Mouse (Mus musculus): Measurements from ENCODE around the gene Lzts2. TPM values are rescaled to one million over a fixed set of nuclear protein-coding genes. Genes with fewer than 3 reads are reported as not detected.

Lzts2 gene
- polyA plus RNA-seq (2016; fragmentation: Nextera tagmentation; extraction: Ambion mirVana) = 47.9 and 52.4 TPM in 2 replicates

DNA sequence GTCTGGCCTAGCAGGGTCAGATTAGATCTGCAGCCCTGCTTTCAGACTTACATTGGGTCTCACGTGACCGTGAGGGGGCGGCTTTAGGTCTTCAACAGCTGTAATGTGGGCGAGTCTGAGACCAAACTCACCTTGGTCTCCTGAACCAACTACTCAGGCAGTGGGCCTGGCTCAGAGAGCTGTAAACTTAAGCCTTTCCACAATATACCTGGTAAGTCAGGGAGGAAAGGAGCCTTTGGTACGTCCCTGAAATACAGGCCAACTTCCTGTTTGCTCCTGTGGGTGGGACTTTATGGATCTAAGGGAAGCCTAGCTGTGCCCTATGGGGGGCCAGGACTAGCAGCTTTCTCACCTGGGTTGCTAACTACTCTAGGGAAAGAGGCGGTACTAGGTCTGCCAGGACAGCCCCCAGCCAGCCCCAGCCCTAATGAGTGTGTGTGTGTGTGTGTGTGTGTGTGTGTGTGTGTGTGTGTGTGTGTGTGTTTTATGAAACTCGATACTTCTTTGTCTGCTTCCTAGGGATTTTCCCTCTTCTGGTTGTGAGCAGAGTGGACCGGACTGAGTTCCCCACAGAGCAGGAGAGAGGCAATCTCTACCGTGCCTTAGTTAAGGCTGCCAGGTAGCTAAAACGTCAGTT lies at the start of gene Lzts2:
TSS of gene Lzts2 (plus strand) at position 80 of the 637 bp plus-strand sequence.
- peaks cover 68% of the 10 kb centered on the region for H3K4me1 ChIP-seq
- no peaks in the 10 kb centered on the region for H3K27me3 ChIP-seq (ENCODE audit: poor library complexity, severe bottlenecking)
- H3K9me3 ChIP-seq = no peaks in the 10 kb centered on the region
- H3K36me3 ChIP-seq (replicated peaks) = peaks cover 36% of the 10 kb centered on the region
- peak within 1 kb of the TSS; percentile 84 for H3K4me3 ChIP-seq
- DNase-seq (ENCODE audit: extremely low spot score, low spot score) = no peak
- 8% methylated on average over 10 of the region's 10 CpGs for WGBS
- H3K27ac ChIP-seq = peak within 1 kb of the TSS; percentile 98

DNA sequence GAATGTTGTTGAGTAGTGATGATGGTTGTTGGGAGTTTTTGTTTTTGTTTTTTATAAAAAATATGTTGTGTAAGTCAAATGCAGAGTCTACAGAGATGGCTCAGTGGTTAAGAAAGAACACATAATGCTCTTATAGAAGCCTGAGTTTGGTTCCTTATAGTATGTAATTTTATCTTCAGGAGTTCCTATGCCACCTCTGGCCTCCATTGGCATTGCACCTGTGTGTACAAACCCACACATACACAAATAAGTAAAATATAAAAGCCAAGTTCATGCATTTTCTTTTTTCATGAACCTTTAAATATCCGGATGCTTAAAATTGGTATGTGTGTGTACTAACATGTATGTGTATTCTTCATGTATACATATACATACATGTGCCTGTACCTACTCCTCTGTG lies 48.2 kb upstream of the Lzts2 start:
- H3K36me3 ChIP-seq (replicated peaks) = peaks cover 97% of the 10 kb centered on the region
- H3K27me3 ChIP-seq (ENCODE audit: poor library complexity, severe bottlenecking) = no peaks in the 10 kb centered on the region
- H3K9me3 ChIP-seq = no peaks in the 10 kb centered on the region
- H3K4me3 ChIP-seq = no peak overlapping the region
- H3K27ac ChIP-seq = no peak overlapping the region
- no peak for DNase-seq (ENCODE audit: extremely low spot score, low spot score)
- WGBS = 95% methylated on average over 1 of the region's 1 CpGs
- H3K4me1 ChIP-seq = no peaks in the 10 kb centered on the region

DNA sequence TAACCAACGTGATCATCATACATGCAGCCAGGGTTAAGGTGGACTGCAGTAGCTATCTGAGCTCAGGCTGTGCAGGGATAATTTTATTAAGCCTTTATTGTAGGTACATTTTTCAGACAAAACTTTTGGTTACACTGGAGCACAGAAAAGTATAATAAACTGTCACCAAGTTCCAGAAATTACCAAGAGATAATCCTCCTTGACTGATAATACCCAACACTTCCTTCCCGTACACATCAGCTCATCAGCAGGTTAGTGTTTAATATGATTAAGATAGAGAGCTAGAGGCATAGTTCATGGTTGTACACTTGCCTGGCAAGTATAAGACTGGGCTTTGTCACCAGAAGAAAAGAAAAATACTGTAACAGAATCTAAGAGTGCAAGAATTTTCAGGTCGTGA lies 45.9 kb upstream of the Lzts2 start:
- no peak for DNase-seq (ENCODE audit: extremely low spot score, low spot score)
- Histone ChIP-seq H3K27ac (no peak overlapping the region), H3K9me3 (no peaks in the 10 kb centered on the region), H3K4me3 (no peak overlapping the region), H3K36me3 (replicated peaks) (peaks cover 97% of the 10 kb centered on the region), H3K4me1 (no peaks in the 10 kb centered on the region), H3K27me3 (ENCODE audit: poor library complexity, severe bottlenecking) (no peaks in the 10 kb centered on the region)
- 94% methylated on average over 3 of the region's 3 CpGs for WGBS

DNA sequence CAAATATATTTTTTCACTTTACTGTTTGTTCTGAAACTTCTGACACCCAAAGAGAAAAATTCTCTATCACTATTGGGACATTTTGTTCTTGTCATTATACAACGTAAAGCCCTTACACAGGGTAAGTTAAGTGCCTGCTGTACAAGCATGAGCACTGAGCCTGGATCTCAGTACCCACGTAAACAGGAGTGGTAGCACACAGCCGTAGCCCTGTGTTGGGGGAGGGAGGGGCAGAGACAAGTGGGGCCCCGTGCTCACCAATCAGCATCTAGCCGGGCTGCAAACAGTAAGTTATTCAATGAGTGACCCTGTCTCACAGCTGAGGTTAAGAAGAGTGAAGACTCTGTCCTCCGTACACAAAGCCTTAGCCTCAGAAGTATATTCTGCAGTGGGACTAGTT lies 37.6 kb upstream of the Lzts2 start:
- H3K4me1 ChIP-seq = no peaks in the 10 kb centered on the region
- WGBS = 84% methylated on average over 6 of the region's 6 CpGs
- DNase-seq (ENCODE audit: extremely low spot score, low spot score) = no peak
- H3K27ac ChIP-seq = no peak overlapping the region
- H3K4me3 ChIP-seq = no peak overlapping the region
- no peaks in the 10 kb centered on the region for H3K9me3 ChIP-seq
- peaks cover 100% of the 10 kb centered on the region for H3K36me3 ChIP-seq (replicated peaks)
- no peaks in the 10 kb centered on the region for H3K27me3 ChIP-seq (ENCODE audit: poor library complexity, severe bottlenecking)

DNA sequence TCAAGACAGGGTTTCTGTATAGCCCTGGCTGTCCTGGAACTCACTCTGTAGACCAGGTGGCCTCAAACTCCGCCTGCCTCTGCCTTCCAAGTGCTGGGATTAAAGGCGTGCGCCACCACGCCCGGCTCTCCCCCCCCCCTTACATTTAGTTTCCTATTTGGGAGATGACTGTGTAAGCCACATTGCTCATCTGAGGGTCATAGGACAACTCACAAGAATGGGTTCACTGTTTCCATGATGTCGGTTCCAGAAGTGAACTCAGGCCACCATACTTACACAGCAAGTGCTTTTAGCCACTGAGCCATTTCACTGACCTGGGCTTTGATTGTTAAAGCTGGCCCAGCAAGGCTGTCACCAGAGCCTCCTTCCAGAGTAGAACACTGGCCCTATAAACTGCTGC lies 37.1 kb upstream of the Lzts2 start:
- WGBS = 91% methylated on average over 6 of the region's 6 CpGs
- Histone ChIP-seq H3K4me1 (no peaks in the 10 kb centered on the region), H3K27me3 (ENCODE audit: poor library complexity, severe bottlenecking) (no peaks in the 10 kb centered on the region), H3K27ac (no peak overlapping the region), H3K4me3 (no peak overlapping the region), H3K36me3 (replicated peaks) (peaks cover 100% of the 10 kb centered on the region), H3K9me3 (no peaks in the 10 kb centered on the region)
- DNase-seq (ENCODE audit: extremely low spot score, low spot score) = no peak

DNA sequence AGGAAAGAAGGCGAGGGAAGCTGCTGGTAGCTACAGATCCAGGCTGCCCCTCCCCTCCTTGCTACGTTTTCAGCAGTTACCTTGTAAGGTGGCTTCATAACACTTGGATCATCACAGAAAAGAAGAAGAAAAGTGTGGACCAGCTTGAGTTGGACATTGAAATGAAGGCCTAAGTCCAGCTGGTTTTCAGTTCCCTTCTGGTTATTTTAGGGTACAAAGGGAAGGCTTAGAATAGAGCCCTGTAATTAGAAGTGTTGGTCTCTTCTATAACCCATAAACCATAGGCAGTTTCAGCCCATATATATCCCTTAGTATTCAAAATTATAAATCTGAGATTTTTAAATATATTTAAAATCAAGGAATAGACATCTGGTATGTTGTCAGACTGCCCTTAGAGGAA lies 33.4 kb upstream of the Lzts2 start:
- Histone ChIP-seq H3K9me3 (no peaks in the 10 kb centered on the region), H3K4me3 (no peak overlapping the region), H3K36me3 (replicated peaks) (peaks cover 77% of the 10 kb centered on the region), H3K27ac (no peak overlapping the region), H3K4me1 (no peaks in the 10 kb centered on the region), H3K27me3 (ENCODE audit: poor library complexity, severe bottlenecking) (no peaks in the 10 kb centered on the region)
- WGBS = 84% methylated on average over 2 of the region's 2 CpGs
- no peak for DNase-seq (ENCODE audit: extremely low spot score, low spot score)

DNA sequence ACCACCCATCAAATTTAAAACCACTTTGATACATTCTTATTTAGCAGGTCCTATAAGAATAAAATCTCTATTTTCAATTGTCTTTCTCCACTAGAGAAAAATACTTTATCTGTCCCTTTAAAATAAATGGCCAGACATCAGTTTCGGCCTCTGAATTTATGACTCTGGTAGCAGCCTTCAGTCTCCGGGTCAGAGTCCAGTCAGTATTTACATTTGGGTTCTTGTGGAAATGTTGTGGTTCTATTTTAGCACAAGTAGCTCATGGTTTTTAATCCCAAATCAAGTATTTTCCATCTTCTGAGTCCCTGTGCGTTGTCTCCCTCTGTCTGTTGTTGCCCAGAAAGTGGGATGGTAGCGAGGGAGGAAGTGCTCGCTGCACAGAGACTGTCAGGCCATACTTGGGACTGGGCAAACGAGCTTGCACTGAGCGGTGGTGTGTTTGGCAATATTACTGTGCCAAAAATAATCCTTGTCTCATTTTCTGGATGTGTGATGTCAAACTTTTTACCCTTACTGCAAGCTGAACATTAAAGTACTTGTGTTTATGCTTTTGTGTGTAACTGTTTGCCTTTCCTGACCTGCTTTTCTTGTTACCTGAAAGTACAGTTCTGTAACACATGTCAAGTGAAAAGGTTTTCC lies 31.6 kb upstream of the Lzts2 start:
- Histone ChIP-seq H3K27me3 (ENCODE audit: poor library complexity, severe bottlenecking) (peaks cover 10% of the 10 kb centered on the region; the same call in 1 of the 2 replicates), H3K36me3 (replicated peaks) (peaks cover 59% of the 10 kb centered on the region), H3K27ac (no peak overlapping the region), H3K4me1 (no peaks in the 10 kb centered on the region), H3K4me3 (no peak overlapping the region), H3K9me3 (no peaks in the 10 kb centered on the region)
- 90% methylated on average over 7 of the region's 7 CpGs for whole genome bisulfite sequencing
- DNase-seq (ENCODE audit: extremely low spot score, low spot score) = no peak

DNA sequence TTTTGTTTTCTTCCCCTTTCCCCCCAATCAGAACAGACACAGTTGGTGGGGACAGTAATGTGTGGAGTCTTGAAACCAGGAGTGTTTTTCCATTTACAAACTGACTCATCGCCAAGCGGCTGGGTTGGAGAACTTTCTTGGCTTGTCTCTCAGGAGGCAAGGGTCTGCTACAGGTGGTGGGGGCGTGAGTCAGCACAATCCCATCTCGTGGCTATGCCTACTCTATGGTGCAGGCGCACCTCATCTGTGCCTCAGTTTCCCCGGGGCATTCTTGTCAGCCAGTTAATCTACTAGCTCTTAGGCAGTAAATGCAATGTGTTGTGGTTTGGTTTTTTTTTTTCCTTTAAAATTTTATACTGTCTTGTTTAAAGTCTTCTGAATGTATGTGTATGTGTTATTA lies 30.8 kb upstream of the Lzts2 start:
- H3K27me3 ChIP-seq (ENCODE audit: poor library complexity, severe bottlenecking) = peaks cover 14% of the 10 kb centered on the region; the same call in 1 of the 2 replicates
- no peak for DNase-seq (ENCODE audit: extremely low spot score, low spot score)
- no peaks in the 10 kb centered on the region for H3K9me3 ChIP-seq
- H3K27ac ChIP-seq = no peak overlapping the region
- 92% methylated on average over 6 of the region's 6 CpGs for WGBS
- H3K36me3 ChIP-seq (replicated peaks) = peaks cover 51% of the 10 kb centered on the region
- H3K4me3 ChIP-seq = no peak overlapping the region
- peaks cover 4% of the 10 kb centered on the region for H3K4me1 ChIP-seq

DNA sequence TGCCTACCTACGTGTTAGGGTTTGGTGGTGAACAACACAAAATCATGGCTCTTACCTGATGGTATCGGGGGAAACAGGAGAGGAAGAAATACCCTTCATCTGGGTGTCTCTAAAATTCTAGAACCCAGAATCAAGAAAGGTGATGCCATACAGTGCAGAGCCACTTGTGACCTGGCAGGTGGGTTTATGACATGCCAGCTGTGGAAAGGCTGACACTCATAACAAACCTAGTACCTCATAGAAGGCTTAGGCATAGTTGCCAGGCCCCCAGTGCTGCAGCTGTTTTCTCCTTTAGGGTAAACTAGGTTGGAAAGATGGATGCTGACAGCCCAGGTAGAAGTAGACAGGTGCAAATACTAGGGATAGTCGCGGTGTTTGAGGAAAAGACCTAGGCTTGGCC lies 29.8 kb upstream of the Lzts2 start:
- Histone ChIP-seq H3K36me3 (replicated peaks) (peaks cover 40% of the 10 kb centered on the region), H3K27ac (no peak overlapping the region), H3K9me3 (no peaks in the 10 kb centered on the region), H3K4me1 (peaks cover 14% of the 10 kb centered on the region), H3K27me3 (ENCODE audit: poor library complexity, severe bottlenecking) (peaks cover 14% of the 10 kb centered on the region; the same call in 1 of the 2 replicates), H3K4me3 (no peak overlapping the region)
- DNase-seq (ENCODE audit: extremely low spot score, low spot score) = no peak
- 95% methylated on average over 4 of the region's 4 CpGs for WGBS

DNA sequence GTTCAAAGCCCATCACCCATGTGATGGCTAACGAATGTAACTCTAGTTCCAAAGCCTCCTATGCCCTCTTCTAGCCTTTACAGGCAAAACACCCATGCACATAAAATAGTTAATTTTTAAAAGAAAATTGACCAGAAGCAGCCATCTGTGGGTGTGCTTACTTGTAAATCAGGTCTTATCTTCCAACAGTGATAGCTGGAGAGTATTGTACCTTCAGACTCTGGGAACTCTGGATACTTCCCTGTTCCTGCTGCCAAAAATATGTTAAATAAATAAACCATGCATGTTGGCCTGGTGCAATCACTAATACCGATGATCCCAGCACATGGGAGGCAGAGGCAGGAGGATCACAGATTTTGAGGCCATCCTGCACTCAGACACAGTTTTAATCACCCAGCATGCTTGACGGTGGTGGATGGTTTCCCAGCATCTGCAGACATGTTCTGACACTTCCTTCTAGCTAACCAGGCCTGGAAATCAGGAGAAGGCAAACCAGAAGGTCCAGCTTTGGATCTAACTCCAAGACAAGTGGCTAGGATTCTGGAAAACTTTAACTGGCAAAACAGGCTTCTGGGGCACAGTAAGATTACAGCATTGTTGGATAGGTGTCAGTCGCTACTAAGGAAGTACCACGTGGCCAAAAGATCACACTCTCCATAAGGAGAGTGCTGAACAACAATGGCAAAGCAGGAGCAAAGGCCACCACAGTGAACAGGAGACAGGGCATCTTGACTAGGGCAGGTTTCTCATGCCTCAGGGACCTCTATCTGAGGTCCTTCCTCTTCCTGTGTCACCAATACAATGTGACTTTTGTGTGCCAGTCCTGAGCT lies 28.8 kb upstream of the Lzts2 start:
- Histone ChIP-seq H3K27me3 (ENCODE audit: poor library complexity, severe bottlenecking) (peaks cover 23% of the 10 kb centered on the region), H3K4me1 (peaks cover 24% of the 10 kb centered on the region), H3K9me3 (no peaks in the 10 kb centered on the region), H3K4me3 (no peak overlapping the region), H3K36me3 (replicated peaks) (peaks cover 31% of the 10 kb centered on the region), H3K27ac (no peak overlapping the region)
- 69% methylated on average over 5 of the region's 5 CpGs for WGBS
- no peak for DNase-seq (ENCODE audit: extremely low spot score, low spot score)

DNA sequence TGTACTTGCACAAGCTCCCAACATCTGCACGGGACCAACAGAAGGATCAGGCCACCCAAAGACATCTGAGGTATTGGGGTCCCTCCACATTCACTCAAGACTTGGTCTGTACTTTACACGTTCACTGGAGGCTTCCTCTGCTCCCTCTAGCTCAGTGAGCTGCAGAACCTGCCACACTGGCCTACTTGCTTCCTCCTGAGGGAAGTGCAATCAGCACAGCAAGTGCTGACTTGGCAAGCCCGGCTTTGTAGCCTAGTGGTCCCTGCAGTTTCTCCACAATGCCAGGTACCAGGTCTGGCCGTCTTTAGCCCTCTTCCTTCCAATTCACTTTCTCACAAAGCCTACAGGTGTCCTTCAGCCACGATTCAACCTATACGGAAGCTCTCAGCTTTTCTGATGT lies 27.2 kb upstream of the Lzts2 start:
- Histone ChIP-seq H3K27me3 (ENCODE audit: poor library complexity, severe bottlenecking) (peaks cover 33% of the 10 kb centered on the region), H3K4me3 (no peak overlapping the region), H3K9me3 (no peaks in the 10 kb centered on the region), H3K36me3 (replicated peaks) (peaks cover 14% of the 10 kb centered on the region), H3K27ac (no peak overlapping the region), H3K4me1 (peaks cover 40% of the 10 kb centered on the region)
- WGBS = 72% methylated on average over 6 of the region's 6 CpGs
- DNase-seq (ENCODE audit: extremely low spot score, low spot score) = no peak

DNA sequence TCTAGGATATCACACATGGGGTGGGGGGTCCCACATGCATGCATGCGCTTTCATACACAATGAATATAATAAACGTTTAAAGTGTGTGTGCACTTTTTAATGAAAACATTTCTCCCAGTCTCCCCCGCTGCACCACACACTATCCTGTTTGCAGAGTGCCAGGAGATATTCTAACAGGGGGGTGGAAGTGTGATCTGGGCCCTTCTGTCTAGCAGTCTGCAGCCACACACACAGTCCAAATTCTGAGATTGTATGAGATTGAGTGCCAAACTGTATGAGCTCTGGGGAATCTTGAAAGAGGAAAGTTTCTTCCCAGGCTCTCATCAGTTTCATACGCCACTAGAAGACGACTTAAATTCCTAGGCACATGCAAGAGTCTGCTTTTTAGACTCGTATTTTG lies 26.4 kb upstream of the Lzts2 start:
- no peaks in the 10 kb centered on the region for H3K9me3 ChIP-seq
- 66% methylated on average over 6 of the region's 6 CpGs for WGBS
- no peak for DNase-seq (ENCODE audit: extremely low spot score, low spot score)
- H3K36me3 ChIP-seq (replicated peaks) = peaks cover 13% of the 10 kb centered on the region
- H3K27ac ChIP-seq = no peak overlapping the region
- no peak overlapping the region for H3K4me3 ChIP-seq
- peaks cover 33% of the 10 kb centered on the region for H3K27me3 ChIP-seq (ENCODE audit: poor library complexity, severe bottlenecking)
- H3K4me1 ChIP-seq = peaks cover 49% of the 10 kb centered on the region

DNA sequence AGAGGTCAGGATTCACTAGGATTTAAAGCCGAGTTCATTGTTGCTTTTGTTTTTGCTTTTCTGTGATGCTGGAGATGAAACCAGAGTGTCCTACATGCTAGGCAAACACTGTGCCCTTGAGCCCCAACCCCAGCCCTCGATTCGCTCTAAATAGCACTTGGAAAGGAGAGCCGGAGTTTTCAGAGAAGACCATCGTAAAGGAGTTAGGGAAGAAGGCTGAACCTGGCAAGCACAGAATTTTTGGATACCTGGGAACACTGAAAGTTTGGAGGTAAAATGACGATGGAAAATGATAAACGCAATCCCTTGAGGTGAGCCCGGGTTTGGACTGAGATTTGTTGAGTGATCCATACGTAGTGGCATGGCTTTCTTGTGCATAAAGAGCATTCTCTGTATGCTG lies 25.9 kb upstream of the Lzts2 start:
- Histone ChIP-seq H3K4me3 (peak overlapping the region; percentile 79), H3K36me3 (replicated peaks) (peaks cover 13% of the 10 kb centered on the region), H3K27me3 (ENCODE audit: poor library complexity, severe bottlenecking) (peaks cover 33% of the 10 kb centered on the region), H3K9me3 (no peaks in the 10 kb centered on the region), H3K4me1 (peaks cover 49% of the 10 kb centered on the region), H3K27ac (peak overlapping the region; percentile 88)
- DNase-seq (ENCODE audit: extremely low spot score, low spot score) = no peak
- 41% methylated on average over 9 of the region's 9 CpGs for WGBS

All from forebrain, embryonic 10.5 days (tissue).